Mouse (Mus musculus) ES-E14 (cell line): ENCODE data around the gene Mars. TPM values are rescaled to one million over a fixed set of nuclear protein-coding genes. Genes with fewer than 3 reads are reported as not detected.

Experiments used
- DNase-seq: peaks from one replicate; pipeline ENCODE4 v3.0.0-alpha.2; 2013; ENCODE audit warnings: low read depth, low spot score
- H3K27ac ChIP-seq: 2 replicates; pipeline ENCODE4 v1.5.1; 2012; ENCODE audit warnings: low read depth, mild to moderate bottlenecking, low read length, moderate library complexity, mixed read lengths; ENCODE audit not compliant: poor library complexity, insufficient read depth, severe bottlenecking
- H3K36me3 ChIP-seq: 2 replicates; pipeline ENCODE4 v1.6.1; 2012; ENCODE audit warnings: mild to moderate bottlenecking, low read length, moderate library complexity, mixed read lengths; ENCODE audit not compliant: control insufficient read depth, poor library complexity, insufficient read depth, severe bottlenecking
- H3K4me1 ChIP-seq, 2 experiments: fragments of 150-350 bp in 1 of 2; sonication (generic) in 1 of 2; 2 replicates each; pipeline ENCODE4 v1.6.1; 2012; ENCODE audit warnings: low read length in 2 of 2, mild to moderate bottlenecking in 1 of 2, mixed read lengths in 1 of 2; ENCODE audit not compliant: control insufficient read depth in 2 of 2, insufficient read depth in 2 of 2, poor library complexity in 1 of 2
- H3K4me3 ChIP-seq, 2 experiments: fragments of 150-350 bp in 1 of 2; sonication (generic) in 1 of 2; 2 replicates each; pipeline ENCODE4 v1.5.1; 2012; ENCODE audit warnings: low read length in 2 of 2, low read depth in 1 of 2, mild to moderate bottlenecking in 1 of 2, mixed read lengths in 1 of 2; ENCODE audit not compliant: insufficient read depth in 1 of 2, poor library complexity in 1 of 2, severe bottlenecking in 1 of 2
- H3K9ac ChIP-seq: 2 replicates; pipeline ENCODE4 v1.6.1; 2012; ENCODE audit warnings: low read depth, mild to moderate bottlenecking, low read length, mixed read lengths; ENCODE audit not compliant: poor library complexity, insufficient read depth, severe bottlenecking
- H3K9me3 ChIP-seq: fragments of 150-350 bp; sonication (generic); 2 replicates; pipeline ENCODE4 v1.6.1; 2012; ENCODE audit warnings: low read depth, mild to moderate bottlenecking, low read length; ENCODE audit not compliant: control insufficient read depth, insufficient read depth
- CHD2 ChIP-seq: IDR thresholded peaks from 2 replicates; pipeline ENCODE4 v1.6.1; 2014; ENCODE audit warnings: mild to moderate bottlenecking, low read depth, low read length, inconsistent platforms
- HCFC1 ChIP-seq: IDR thresholded peaks from 2 replicates; pipeline ENCODE4 v1.6.1; 2012; ENCODE audit warnings: low read length, inconsistent platforms, borderline replicate concordance; ENCODE audit not compliant: insufficient read depth
- MAFK ChIP-seq: IDR thresholded peaks from 2 replicates; pipeline ENCODE4 v1.6.1; 2014; ENCODE audit warnings: mild to moderate bottlenecking, low read depth, low read length, inconsistent platforms; ENCODE audit not compliant: insufficient read depth
- ZC3H11A ChIP-seq: IDR thresholded peaks from 2 replicates; pipeline ENCODE4 v1.6.1; 2012; ENCODE audit warnings: low read depth, mild to moderate bottlenecking, inconsistent platforms, low read length, borderline replicate concordance
- ZNF384 ChIP-seq: IDR thresholded peaks from 2 replicates; pipeline ENCODE4 v1.6.1; 2012; ENCODE audit warnings: low read depth, low read length, inconsistent platforms
- in situ Hi-C, 2 experiments: fragments of 600-800 bp; cut with MboI; formaldehyde crosslinking; loops; one replicate each; pipeline ENCODE4 v1.15.1; 2025; ENCODE audit warnings: low sequenced_read_pairs in 2 of 2, inconsistent platforms in 1 of 2; ENCODE audit not compliant: unreplicated experiment in 2 of 2
- total RNA-seq: library from RNA; depleted of rRNA; stranded (reverse); fragments of 300-350 nt; gene quantifications from 2 replicates; pipeline ENCODE4 v1.2.3, GENCODE M21; 2012

Mars gene
- total RNA-seq, 1 experiment: 206 TPM

- Histone ChIP-seq H3K9ac (peak overlapping the region; percentile 79), H3K36me3 (peaks cover 32% of the 10 kb centered on the region), H3K27ac (peak overlapping the region; percentile 95), H3K9me3 (no peaks in the 10 kb centered on the region), H3K4me3 (peak overlapping the region; percentile 78 to 89), H3K4me1 (peaks cover 6 to 27% of the 10 kb centered on the region in 2 experiments)
- DNase-seq: peak; percentile 100
- in situ Hi-C loops: no loop called here
- TF ChIP-seq CHD2 (no peak), HCFC1 (peak; percentile 62)
Measured at GRCm38 (mm10) chr10:127290307-127290929, 21.2 kb downstream of the Mars start.

DNA sequence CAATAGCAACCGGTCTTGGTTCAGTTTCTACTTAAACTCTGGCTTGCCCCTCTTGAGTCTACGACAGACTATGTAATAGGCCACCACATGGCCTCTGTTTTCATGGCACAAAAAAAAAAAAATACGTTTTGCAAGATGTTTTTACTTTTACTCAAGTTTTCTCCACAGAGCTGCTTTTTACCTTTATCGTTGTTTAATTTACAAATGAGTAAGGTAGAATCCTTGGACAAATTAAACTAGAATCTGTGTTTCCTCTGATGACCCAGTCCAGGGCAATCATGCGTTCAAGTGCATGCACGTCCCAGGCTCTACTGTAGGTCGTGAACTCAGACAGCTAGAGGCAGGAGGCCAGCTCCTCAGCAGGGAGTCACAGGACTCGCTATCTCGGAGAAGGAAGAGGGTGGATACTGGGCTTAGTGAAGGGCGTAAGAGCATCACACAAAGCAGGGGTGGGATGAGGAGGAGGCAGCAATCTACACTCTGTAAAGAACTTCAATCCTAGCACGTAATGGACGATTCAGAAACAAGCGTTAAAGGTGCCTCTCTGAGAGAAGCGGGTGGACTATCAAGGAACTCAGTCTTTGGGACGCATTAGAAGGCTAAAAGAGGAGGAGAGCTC, 21.9 kb downstream of the Mars start:
- H3K9me3 ChIP-seq: no peaks in the 10 kb centered on the region
- H3K9ac ChIP-seq: peak overlapping the region; percentile 92
- peak; percentile 46 for DNase-seq
- no peak for TF ChIP-seq HCFC1
- TF ChIP-seq ZNF384: peak; percentile 77; the same call in 1 of the 2 replicates
- no peak for TF ChIP-seq CHD2
- no peak for TF ChIP-seq MAFK
- no peak for TF ChIP-seq ZC3H11A
- H3K4me1 ChIP-seq: peaks cover 6 to 29% of the 10 kb centered on the region in 2 experiments
- in situ Hi-C loops: no loop called here
- H3K4me3 ChIP-seq: peak overlapping the region; percentile 89 to 94
- H3K27ac ChIP-seq: peak overlapping the region; percentile 95
- H3K36me3 ChIP-seq: peaks cover 30% of the 10 kb centered on the region

- peak; percentile 73 for DNase-seq
- Histone ChIP-seq H3K4me1 (peaks cover 6 to 33% of the 10 kb centered on the region in 2 experiments), H3K4me3 (peak within 1 kb of the TSS; percentile 89 to 94), H3K9me3 (no peaks in the 10 kb centered on the region), H3K27ac (peak within 1 kb of the TSS; percentile 95), H3K9ac (peak within 1 kb of the TSS; percentile 92), H3K36me3 (peaks cover 34% of the 10 kb centered on the region)
- in situ Hi-C loops: no loop called here
- TF ChIP-seq ZC3H11A (peak; percentile 21; the same call in 1 of the 2 replicates), HCFC1 (no peak)
Measured at GRCm38 (mm10) chr10:127288800-127289572, 22.6 kb downstream of the Mars start, which contains the start of gene Mbd6. Mbd6 (minus strand) TSS chr10:127289018.

GRCm38 (mm10) chr10:127288328-127288799, 23.2 kb downstream of the Mars start:
- in situ Hi-C loops: no loop called here
- Histone ChIP-seq H3K4me1 (peaks cover 6 to 35% of the 10 kb centered on the region in 2 experiments), H3K4me3 (peak overlapping the region; percentile 89 to 94), H3K27ac (peak overlapping the region; percentile 95), H3K36me3 (peaks cover 36% of the 10 kb centered on the region), H3K9ac (peak overlapping the region; percentile 92), H3K9me3 (no peaks in the 10 kb centered on the region)
- TF ChIP-seq ZC3H11A (no peak), ZNF384 (no peak), MAFK (no peak), HCFC1 (no peak), CHD2 (no peak)
- DNase-seq: no peak
